Mouse (Mus musculus) myocyte (in vitro differentiated cells): ENCODE data around the gene Stk39. TPM values are rescaled to one million over a fixed set of nuclear protein-coding genes. Genes with fewer than 3 reads are reported as not detected.

Experiments used
- H3K27me3 ChIP-seq: one replicate; pipeline ENCODE4 v1.6.1; 2011; ENCODE audit not compliant: control insufficient read depth, insufficient read depth, insufficient read length
- H3K36me3 ChIP-seq: one replicate; pipeline ENCODE4 v1.6.1; 2011; ENCODE audit not compliant: control insufficient read depth, insufficient read depth
- H3K4me2 ChIP-seq: one replicate; pipeline ENCODE4 v1.6.1; 2011; ENCODE audit warnings: low read depth, control low read depth
- H3K4me3 ChIP-seq: one replicate; pipeline ENCODE4 v1.5.1; 2011; ENCODE audit warnings: mild to moderate bottlenecking, control low read depth, moderate library complexity
- H3K79me2 ChIP-seq: one replicate; pipeline ENCODE4 v1.6.1; 2011; ENCODE audit not compliant: control insufficient read depth, insufficient read depth
- H3ac ChIP-seq: one replicate; pipeline ENCODE4 v1.6.1; 2011; ENCODE audit not compliant: control insufficient read depth, insufficient read length
- CEBPB ChIP-seq: IDR thresholded peaks from 2 replicates; pipeline ENCODE4 v1.6.1; 2011; ENCODE audit warnings: mild to moderate bottlenecking, moderate library complexity; ENCODE audit not compliant: poor library complexity, insufficient read depth, severe bottlenecking
- E2F4 ChIP-seq: IDR thresholded peaks from one replicate; pipeline ENCODE4 v1.6.1; 2011; ENCODE audit warnings: mild to moderate bottlenecking, control low read depth, moderate library complexity; ENCODE audit not compliant: insufficient read depth
- MAX ChIP-seq: IDR thresholded peaks from one replicate; pipeline ENCODE4 v1.6.1; 2011; ENCODE audit warnings: low read depth, mild to moderate bottlenecking, control low read depth
- MYOD1 ChIP-seq, 3 experiments: IDR thresholded peaks; one replicate each; pipeline ENCODE4 v1.6.1; 2011; ENCODE audit warnings: control low read depth in 2 of 3, low read depth in 2 of 3, mild to moderate bottlenecking in 2 of 3, moderate library complexity in 1 of 3; ENCODE audit not compliant: insufficient read length in 2 of 3, control insufficient read depth in 1 of 3
- MYOG ChIP-seq, 3 experiments: IDR thresholded peaks; one replicate each; pipeline ENCODE4 v1.6.1; 2011; ENCODE audit warnings: control low read depth in 2 of 3, low read depth in 2 of 3, mild to moderate bottlenecking in 2 of 3; ENCODE audit not compliant: insufficient read length in 2 of 3, control insufficient read depth in 1 of 3, insufficient read depth in 1 of 3
- POLR2A ChIP-seq: IDR thresholded peaks from one replicate; pipeline ENCODE4 v1.6.1; 2011; ENCODE audit warnings: low read depth, mild to moderate bottlenecking, control low read depth, moderate library complexity; ENCODE audit not compliant: insufficient read length
- POLR2AphosphoS2 ChIP-seq: IDR thresholded peaks from one replicate; pipeline ENCODE4 v1.6.1; 2011; ENCODE audit warnings: low read depth, control low read depth; ENCODE audit not compliant: insufficient read length
- REST ChIP-seq: IDR thresholded peaks from one replicate; pipeline ENCODE4 v1.6.1; 2011; ENCODE audit warnings: mild to moderate bottlenecking, control low read depth, moderate library complexity; ENCODE audit not compliant: insufficient read depth, insufficient read length
- SRF ChIP-seq: IDR thresholded peaks from one replicate; pipeline ENCODE4 v1.6.1; 2011; ENCODE audit warnings: low read depth; ENCODE audit not compliant: control insufficient read depth, insufficient read length
- TCF12 ChIP-seq: IDR thresholded peaks from one replicate; pipeline ENCODE4 v1.6.1; 2011; ENCODE audit warnings: mild to moderate bottlenecking, control low read depth; ENCODE audit not compliant: poor library complexity, insufficient read depth, severe bottlenecking
- TCF3 ChIP-seq: IDR thresholded peaks from one replicate; pipeline ENCODE4 v1.6.1; 2011; ENCODE audit warnings: low read depth, control low read depth; ENCODE audit not compliant: insufficient read length
- USF1 ChIP-seq: IDR thresholded peaks from one replicate; pipeline ENCODE4 v1.6.1; 2011; ENCODE audit warnings: low read depth, mild to moderate bottlenecking, control low read depth, moderate library complexity
- polyA plus RNA-seq: library from polyadenylated mRNA; unstranded; fragments of >200 nt; fragmentation: generic; extraction: Trizol; gene quantifications from one replicate; pipeline ENCODE4 v1.2.1, GENCODE M21; 2012; ENCODE audit warnings: missing spikeins

Gene Stk39
- polyA plus RNA-seq, 1 experiment: 4.7 TPM

- H3K4me3 ChIP-seq: no peak overlapping the region
- no peaks in the 10 kb centered on the region for H3K79me2 ChIP-seq
- no peak overlapping the region for H3K4me2 ChIP-seq
- no peak for TF ChIP-seq CEBPB
- TF ChIP-seq MAX: no peak
- TF ChIP-seq E2F4: no peak
- TF ChIP-seq POLR2A: no peak
- TF ChIP-seq USF1: no peak
- TF ChIP-seq TCF12: no peak
- no peak for TF ChIP-seq MYOG (IDR thresholded peaks at IDR 0.05; ENCODE audit: control insufficient read depth in 1 of 3, insufficient read depth in 1 of 3, insufficient read length in 2 of 3, low read depth in 2 of 3)
- no peak for TF ChIP-seq SRF
- TF ChIP-seq MYOD1 (IDR thresholded peaks at IDR 0.05; ENCODE audit: control insufficient read depth in 1 of 3, insufficient read length in 2 of 3, low read depth in 2 of 3): no peak
- no peak for TF ChIP-seq REST
- TF ChIP-seq TCF3: no peak
- H3K36me3 ChIP-seq: no peaks in the 10 kb centered on the region
- no peaks in the 10 kb centered on the region for H3K27me3 ChIP-seq
- no peak overlapping the region for H3ac ChIP-seq
Observed at GRCm38 (mm10) chr2:68334945-68335344, 137.1 kb downstream of the Stk39 start.

DNA sequence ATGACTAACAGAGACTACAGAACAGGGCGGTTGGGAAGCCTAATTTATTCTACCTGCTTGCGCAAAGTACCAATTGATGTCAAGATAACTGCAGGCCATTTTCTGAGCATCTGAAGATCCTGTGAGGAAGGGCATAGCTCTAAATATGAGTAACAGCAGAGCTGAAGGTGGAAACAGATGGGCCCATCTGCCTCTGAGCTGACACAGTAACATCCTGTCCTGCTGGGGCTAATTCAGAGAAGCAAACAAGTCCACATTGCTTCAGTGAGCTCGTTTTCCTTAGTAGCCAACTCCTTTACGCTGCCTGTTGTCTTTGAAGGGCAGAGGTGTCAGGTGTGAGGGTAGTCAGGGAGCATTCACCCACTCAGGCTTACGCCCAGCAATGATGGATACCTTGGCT lies 146.8 kb downstream of the Stk39 start:
- TF ChIP-seq POLR2A (no peak), CEBPB (no peak), REST (no peak), MAX (no peak), USF1 (no peak), TCF3 (no peak)

GRCm38 (mm10) chr2:68321230-68321629 lies 150.8 kb downstream of the Stk39 start:
- H3K36me3 ChIP-seq: no peaks in the 10 kb centered on the region
- H3K27me3 ChIP-seq: no peaks in the 10 kb centered on the region
- no peak overlapping the region for H3K4me2 ChIP-seq
- no peak overlapping the region for H3K4me3 ChIP-seq
- no peaks in the 10 kb centered on the region for H3K79me2 ChIP-seq
- TF ChIP-seq POLR2A (no peak), MYOG (IDR thresholded peaks at IDR 0.05; ENCODE audit: control insufficient read depth in 1 of 3, insufficient read depth in 1 of 3, insufficient read length in 2 of 3, low read depth in 2 of 3) (no peak), POLR2AphosphoS2 (no peak)
- H3ac ChIP-seq: no peak overlapping the region

More for the DNA sequence above, 146.8 kb downstream of the Stk39 start:
- Histone ChIP-seq H3K27me3 (no peaks in the 10 kb centered on the region), H3K4me3 (no peak overlapping the region), H3K36me3 (no peaks in the 10 kb centered on the region), H3ac (no peak overlapping the region), H3K4me2 (no peak overlapping the region), H3K79me2 (no peaks in the 10 kb centered on the region)

GRCm38 (mm10) chr2:68320670-68321069 lies 151.4 kb downstream of the Stk39 start:
- no peak overlapping the region for H3K4me3 ChIP-seq
- H3K27me3 ChIP-seq: no peaks in the 10 kb centered on the region
- H3ac ChIP-seq: no peak overlapping the region
- H3K36me3 ChIP-seq: no peaks in the 10 kb centered on the region
- H3K4me2 ChIP-seq: no peak overlapping the region
- H3K79me2 ChIP-seq: no peaks in the 10 kb centered on the region
- TF ChIP-seq TCF3 (no peak), TCF12 (no peak), MYOG (IDR thresholded peaks at IDR 0.05; ENCODE audit: control insufficient read depth in 1 of 3, insufficient read depth in 1 of 3, insufficient read length in 2 of 3, low read depth in 2 of 3) (no peak), MAX (no peak), CEBPB (no peak), SRF (no peak), MYOD1 (IDR thresholded peaks at IDR 0.05; ENCODE audit: control insufficient read depth in 1 of 3, insufficient read length in 2 of 3, low read depth in 2 of 3) (no peak), REST (no peak), E2F4 (no peak), USF1 (no peak), POLR2A (no peak), POLR2AphosphoS2 (no peak)

GRCm38 (mm10) chr2:68318452-68318851 lies 153.6 kb downstream of the Stk39 start:
- no peak overlapping the region for H3ac ChIP-seq
- no peaks in the 10 kb centered on the region for H3K27me3 ChIP-seq
- TF ChIP-seq E2F4: no peak
- TF ChIP-seq POLR2AphosphoS2: no peak
- no peak for TF ChIP-seq USF1
- H3K36me3 ChIP-seq: no peaks in the 10 kb centered on the region
- H3K79me2 ChIP-seq: no peaks in the 10 kb centered on the region
- H3K4me3 ChIP-seq: no peak overlapping the region
- H3K4me2 ChIP-seq: no peak overlapping the region

GRCm38 (mm10) chr2:68317895-68318294 lies 154.2 kb downstream of the Stk39 start:
- Histone ChIP-seq H3K4me2 (peak overlapping the region; percentile 12), H3ac (no peak overlapping the region), H3K27me3 (no peaks in the 10 kb centered on the region), H3K4me3 (no peak overlapping the region), H3K79me2 (no peaks in the 10 kb centered on the region), H3K36me3 (no peaks in the 10 kb centered on the region)
- TF ChIP-seq MYOD1 (IDR thresholded peaks at IDR 0.05; ENCODE audit: control insufficient read depth in 1 of 3, insufficient read length in 2 of 3, low read depth in 2 of 3) (peak in 2 of 3 experiments; percentile 87 to 91), SRF (no peak)
